Mouse (Mus musculus): ENCODE measurements around the gene Tcf15. TPM values are rescaled to one million over a fixed set of nuclear protein-coding genes. Genes with fewer than 3 reads are reported as not detected.

The Tcf15 gene
- total RNA-seq, 4 experiments from 2014 or later = 7.4 to 14.4 (median 10.5) TPM

DNA sequence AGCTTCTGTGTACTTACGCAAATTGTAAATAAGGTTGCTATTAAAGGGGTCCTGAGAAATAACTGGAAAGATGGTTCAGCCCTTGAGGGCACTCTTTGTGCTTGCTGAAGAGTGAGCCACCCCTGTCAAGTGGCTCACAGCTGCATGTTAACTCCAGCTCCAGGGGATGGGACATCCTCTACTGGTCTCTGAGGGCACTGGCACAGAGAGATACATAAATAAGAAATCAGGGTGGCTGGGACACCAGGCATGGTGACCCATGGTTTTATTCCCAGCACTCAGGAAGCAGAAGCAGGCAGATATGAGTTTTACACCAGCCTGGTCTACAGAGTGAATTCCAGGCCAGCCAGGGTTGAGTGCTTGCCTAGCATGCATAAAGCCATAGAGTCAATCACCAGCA, 26.0 kb downstream of the Tcf15 start:
- DNase-seq (ENCODE audit: low spot score in 2 of 2) = no peak

DNA sequence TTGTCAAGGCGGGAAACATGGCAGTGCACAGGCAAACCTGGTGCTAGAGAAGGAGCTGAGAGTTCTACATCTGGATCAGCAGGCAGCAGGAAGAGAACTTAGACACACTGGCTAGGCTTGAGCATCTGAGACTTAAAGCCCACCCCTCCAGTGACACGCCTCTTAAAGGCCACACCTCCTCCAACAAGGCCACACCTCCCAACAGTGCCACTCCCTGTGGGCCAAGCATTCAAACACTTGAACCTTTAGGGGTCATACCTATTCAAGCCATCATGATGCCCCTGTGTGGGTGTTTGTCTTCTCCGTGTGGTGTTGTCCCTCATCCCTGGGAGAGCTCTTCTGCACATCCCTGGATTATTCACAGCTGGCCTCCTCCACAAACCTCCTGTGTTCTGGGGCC, 31.5 kb downstream of the Tcf15 start:
- DNase-seq (ENCODE audit: low spot score in 2 of 2) = no peak

DNA sequence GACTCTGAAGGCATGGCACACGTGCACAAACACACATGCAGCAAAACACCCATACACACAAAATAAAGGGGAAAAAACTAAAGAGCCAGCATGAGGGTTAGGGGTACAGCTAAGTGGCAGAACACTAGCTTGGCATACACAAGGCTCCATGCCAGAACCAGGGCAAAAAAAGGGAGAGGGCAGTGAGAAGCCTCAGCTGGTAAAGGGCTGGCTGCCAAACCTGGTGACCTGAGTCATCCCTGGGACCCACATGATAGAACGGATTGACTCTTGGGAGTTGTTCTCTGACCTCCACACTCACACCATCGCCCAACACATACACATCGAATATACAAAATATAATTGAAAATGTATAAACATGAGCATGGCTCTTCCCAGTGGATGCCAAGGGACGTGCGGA, 33.3 kb downstream of the Tcf15 start:
- DNase-seq (ENCODE audit: low spot score in 2 of 2) = no peak

DNA sequence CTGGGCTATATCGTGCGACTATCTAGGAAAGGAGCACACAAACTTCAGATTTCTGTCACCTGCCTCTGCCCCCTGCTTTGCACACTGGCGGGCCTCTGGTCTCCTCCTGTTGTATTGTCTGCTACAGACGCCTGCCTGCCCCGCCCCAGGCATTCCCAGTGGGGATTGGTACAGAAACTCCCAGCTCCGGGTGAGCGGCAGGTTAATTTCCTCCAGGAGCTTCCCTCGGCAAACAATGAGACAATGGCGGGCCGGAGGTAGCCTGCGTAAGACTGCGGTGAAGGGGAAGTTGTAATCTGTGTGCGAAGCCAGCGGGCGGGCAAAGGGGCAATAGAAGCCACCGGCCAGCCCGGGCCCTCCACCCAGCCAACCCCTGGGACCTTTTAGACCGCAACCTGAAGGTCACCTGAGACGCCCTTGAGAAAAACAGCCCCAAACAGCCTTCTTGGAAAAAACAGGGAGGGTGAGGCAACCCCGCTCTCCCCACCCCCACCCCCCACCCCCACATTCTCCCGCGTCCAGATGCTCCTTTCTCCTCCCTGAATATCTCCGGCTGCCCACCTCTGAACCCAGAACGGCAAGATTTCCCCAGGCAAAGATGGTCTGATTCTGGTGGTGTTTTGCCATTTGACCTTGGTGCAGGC, 33.9 kb downstream of the Tcf15 start:
- peak in 1 of 2 experiments; percentile 20 for DNase-seq (ENCODE audit: low spot score in 2 of 2)

DNA sequence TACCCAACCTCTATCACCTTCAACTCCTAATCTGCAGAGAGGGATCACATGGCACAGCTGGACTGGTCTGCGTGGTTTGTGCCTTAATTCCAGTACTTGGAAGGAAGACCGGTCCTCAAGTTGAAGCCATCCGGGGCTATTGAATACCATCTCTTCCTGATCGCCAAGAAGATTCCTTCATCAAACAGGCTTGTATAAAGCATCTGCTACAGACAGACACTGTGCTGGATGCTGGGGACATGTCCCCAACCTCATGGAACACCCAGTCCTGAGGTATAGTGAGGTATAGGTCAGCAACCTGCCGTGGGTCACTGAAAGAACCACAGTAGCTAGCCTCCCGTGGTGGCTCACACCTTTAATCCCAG, 34.4 kb downstream of the Tcf15 start:
- no peak for DNase-seq (ENCODE audit: low spot score in 2 of 2)

DNA sequence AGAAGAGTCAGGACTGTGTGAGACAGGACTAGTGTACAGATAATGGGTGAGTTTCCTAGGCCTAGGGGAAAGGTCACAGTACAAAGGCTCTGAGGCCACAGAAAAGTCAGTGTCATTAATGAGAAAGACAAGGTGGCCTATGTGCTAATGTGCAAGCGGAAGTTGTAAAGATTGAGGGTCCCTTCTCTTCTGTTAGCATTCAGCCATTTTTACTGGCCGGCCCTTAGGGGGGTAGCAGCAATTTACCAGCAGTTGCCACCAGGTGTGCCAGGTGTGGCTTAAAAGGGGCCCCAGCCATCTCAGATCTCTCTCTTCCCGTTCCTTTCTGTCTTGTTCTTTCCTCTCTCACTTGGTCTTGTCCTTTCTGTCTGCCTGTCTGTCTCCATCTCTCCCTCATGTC, 35.0 kb downstream of the Tcf15 start:
- DNase-seq (ENCODE audit: low spot score in 2 of 2) = no peak

DNA sequence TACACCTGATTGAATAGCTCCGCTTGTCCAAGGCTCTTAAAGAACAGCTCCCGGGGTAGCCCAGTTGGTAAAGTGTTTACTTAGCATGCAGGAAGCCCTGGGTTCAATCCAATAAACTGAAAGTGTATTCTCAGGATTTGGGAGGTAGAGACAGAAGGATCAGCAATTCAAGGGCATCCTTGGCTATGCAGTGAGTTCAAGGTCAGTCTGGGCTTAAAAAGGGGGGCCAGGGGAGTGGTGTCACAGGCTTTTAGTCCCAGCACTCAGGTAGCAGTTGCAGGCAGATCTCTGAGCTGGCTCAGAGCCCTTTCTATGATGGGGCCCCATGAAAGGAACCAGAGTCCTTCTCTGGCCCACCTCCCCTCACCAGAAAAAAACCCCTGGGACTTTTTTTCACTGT, 35.9 kb downstream of the Tcf15 start:
- DNase-seq (ENCODE audit: low spot score in 2 of 2) = no peak

DNA sequence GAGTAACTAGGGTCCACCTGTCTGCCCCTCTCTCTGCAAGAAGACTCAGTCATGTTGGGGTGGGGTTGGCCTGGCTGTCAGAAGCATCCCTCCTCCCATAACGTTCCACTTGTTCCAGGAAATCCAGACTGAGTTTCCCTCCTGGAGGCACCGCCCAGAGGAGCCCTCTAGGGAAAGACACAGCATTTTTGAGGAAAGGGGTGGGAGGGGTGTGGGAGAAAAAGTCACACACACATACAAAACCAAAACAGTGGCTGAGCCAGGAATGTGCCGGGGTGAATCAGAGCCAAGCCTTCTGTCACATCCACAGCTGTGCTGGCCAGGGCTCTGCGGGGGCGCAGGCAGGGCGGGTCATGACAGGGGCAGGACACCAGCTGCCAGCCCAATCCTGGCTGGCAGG, 37.0 kb downstream of the Tcf15 start:
- peak; percentile 77 to 82 for DNase-seq (ENCODE audit: low spot score in 2 of 2)

DNA sequence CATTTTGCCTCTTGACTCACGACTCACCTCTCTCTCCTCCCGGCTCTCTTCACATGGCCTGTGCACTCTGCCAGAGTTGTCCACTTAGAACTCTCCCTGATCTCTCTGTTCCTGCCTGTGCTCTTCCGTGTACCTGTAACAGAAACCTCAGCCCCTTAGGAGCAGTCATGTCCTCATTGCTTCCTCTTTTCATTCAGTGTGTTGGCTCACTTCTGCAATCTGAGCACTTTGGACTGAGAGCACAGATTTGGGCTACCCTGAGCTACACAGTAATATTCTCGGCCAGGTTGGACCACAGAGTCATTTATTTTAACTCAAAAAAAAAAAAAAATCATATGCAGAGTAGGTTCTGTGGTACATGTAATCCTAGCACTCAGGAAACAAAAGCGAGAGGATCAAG, 43.8 kb downstream of the Tcf15 start:
- DNase-seq (ENCODE audit: low spot score in 2 of 2) = no peak

DNA sequence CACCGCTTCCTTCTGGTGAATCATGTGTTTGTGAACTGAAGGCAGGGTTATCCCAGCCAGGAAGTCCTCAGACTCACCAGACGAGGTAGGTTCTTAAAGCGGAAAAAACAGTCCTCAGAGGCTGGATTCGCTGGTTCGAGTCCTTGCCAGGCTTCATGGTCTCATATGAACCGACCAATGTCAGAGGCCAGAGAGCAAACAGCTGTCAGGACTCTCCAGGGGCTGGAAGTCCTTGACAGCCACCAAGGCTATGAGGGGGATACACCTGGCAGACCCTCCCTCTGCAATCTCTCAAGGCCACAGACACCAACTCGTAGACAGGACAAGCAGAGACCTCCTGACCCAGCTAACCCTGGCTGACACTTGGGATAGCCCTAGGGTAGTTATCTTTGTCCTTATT, 45.9 kb downstream of the Tcf15 start:
- DNase-seq (ENCODE audit: low spot score in 2 of 2) = no peak

DNA sequence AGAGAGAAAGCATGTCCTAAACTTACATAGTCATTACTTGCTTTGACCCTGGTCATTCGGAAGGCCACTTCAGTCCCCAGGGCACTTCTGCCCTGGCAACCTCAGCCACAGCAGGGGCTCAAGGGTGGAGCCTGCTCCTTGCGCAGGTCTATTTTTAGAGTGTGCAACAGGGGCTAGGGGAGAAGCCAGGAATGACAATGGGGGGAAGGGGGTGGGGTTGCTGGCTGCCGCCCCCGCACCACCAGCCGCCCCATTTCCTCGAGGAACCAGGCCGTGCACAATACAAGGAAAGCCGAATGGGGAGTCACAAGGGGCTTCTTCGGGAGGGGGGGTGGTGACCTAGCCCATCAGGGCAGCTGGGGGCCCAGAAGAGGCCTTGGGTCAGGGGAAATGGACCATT, 46.3 kb downstream of the Tcf15 start:
- DNase-seq (ENCODE audit: low spot score in 2 of 2) = no peak

DNA sequence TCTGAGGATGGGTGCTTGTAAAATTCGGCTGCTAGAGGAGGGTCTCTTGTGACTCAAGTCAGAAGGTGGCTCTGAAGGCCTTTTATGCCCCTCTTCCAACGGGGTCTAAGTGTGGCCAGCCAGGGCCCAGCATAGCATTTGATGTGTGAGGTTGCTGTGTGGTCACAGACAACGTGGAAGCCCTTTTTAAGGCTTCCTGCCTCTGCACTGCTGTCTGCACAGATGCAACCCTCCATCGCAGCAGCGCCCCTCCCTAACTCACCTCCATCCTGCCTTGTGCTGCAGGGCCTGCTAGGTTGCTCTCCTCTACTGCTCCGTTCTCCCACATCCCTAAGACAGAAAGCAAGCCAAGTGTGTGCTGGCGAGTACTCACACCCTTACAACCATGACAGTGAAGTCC, 46.8 kb downstream of the Tcf15 start:
- DNase-seq (ENCODE audit: low spot score in 2 of 2) = no peak

DNA sequence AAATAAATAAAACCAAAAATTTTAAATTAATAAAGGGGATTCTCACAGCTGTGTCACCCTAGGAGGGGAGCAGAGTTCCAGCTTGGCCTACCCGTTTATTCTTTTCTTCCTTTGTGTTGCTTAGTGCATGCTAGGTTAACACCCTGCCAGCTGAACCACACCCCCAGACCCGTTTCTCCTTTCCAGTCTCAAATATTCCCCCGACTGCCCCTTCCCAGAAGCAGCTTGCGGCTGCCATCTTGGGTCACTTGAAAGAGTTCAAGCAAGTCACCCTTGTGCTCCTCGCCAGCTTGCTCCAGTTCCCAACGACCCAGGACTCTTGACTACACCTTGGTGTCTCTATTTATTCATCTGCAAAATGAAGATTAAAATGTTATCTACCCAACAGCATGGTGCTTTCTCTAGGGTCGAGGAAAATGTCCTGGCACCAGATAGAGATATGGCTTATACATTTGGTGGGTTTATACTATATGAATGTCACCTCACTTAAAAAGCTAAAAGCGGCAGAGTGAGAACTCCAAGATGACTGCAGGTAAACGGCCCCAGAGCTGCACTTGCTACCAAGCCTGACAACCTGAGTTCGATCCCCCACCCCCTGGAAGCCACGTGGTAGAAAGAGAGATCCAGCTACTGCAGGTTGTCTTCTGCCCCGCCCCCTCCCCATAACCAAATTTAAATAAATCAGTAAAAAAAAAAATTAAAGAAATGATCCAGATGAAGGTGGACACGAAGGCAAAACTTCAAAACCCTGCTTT, 49.4 kb downstream of the Tcf15 start:
- DNase-seq (ENCODE audit: low spot score in 2 of 2) = no peak

DNA sequence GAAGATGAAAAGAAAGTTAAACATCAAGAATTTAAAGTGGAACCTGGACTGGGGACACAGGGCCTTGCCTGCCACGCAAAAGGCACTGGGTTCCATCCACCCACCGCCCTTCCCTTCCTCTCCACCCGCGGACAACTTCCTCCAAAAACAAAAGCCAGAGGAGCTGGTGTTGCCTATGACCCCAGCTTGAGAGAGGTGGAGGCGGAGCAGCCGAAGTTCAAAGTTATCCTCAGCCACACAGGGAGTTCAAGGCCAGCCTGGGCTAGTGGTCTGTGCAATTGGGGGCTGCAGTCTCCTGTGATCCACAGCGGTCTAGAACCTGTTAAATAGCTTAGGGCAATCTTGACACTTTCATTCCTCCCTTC, 50.0 kb downstream of the Tcf15 start:
- no peak for DNase-seq (ENCODE audit: low spot score in 2 of 2)

DNA sequence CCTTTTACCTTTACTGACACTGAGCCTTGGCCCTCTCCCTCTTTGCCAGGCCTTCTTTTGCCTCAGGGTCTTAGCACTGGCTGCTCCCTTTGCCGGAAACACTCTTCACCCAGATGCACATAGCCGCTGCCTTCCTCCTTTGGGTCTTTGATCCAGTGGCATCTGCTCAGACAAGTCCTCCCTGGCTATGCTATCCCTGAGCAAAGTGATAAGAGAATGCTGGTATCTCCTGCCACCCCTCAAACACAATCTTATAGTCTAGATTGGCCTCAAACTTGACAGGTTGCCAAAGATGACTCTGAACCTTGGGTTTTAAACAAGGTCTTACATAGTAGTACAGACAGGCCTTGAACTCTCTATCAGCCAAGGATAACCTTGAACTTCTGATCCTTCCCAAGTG, 51.2 kb downstream of the Tcf15 start:
- DNase-seq (ENCODE audit: low spot score in 2 of 2) = no peak

DNA sequence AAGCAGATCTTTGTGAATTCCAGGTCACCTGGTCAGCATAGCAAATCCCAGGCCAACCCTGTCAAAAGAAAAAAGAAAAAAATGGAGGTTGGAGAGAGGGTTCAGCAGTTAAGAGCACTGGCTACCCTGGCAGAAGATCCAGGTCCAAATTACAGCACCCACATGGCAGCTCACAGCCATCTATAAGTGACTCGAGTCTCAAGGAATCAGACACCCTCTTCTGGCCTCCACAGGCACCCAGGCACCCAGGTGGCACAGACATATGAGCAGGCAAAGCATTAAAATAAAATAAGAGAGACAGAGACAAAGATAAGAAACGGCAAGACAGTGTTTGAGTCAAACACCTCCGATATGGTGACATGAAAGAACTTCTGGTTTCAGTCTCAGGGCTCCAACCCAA, 53.5 kb downstream of the Tcf15 start:
- DNase-seq (ENCODE audit: low spot score in 2 of 2) = no peak

DNA sequence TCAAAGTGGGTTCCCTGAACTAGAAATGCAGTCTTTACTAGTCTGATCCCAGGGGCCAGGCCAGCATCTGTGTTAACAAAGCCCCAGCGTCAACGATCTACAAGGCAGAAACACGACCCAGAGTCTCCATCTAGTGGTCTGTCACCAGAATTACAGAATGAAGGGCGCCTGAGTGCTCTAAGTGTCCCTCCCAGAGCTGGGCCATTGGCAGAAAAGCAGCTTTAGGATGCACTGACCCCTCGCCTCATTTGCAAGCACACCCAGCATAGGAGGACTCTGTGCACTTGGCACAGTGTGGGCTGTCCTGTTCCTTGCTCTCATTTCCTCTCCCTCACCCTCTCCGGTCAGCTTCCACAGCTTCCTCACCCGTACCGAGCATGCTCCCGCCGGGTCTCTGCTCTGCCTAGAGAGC, 53.9 kb downstream of the Tcf15 start:
- DNase-seq (ENCODE audit: low spot score in 2 of 2) = peak; percentile 35 to 36

Other genes starting within 250 kb of the Tcf15 start
- gene Angpt4, start 232.4 kb upstream of the Tcf15 start, total RNA-seq (2022) = under 1 TPM in 1 of 4 experiments, not detected in 3; 0.16 TPM
- gene Fam110a, start 163.3 kb upstream of the Tcf15 start, total RNA-seq (2022) = 1 to 10 TPM; 1.3 to 1.5 (median 1.4) TPM
- gene Slc52a3, start 147.1 kb upstream of the Tcf15 start, total RNA-seq (2022) = under 1 TPM; 0.31 to 0.72 (median 0.57) TPM
- gene Scrt2, start 62.0 kb upstream of the Tcf15 start, total RNA-seq (2022) = not detected
- gene Srxn1, start 38.0 kb upstream of the Tcf15 start, total RNA-seq (2022) = 10 to 100 TPM; 15.2 to 67.0 (median 22.7) TPM
- gene Csnk2a1, start 83.3 kb downstream of the Tcf15 start, total RNA-seq (2022) = 100 to 1,000 TPM in 2 of 4 experiments, 10 to 100 TPM in 2; 92.9 to 110 (median 100) TPM
- gene Tbc1d20, start 150.3 kb downstream of the Tcf15 start, total RNA-seq (2022) = 10 to 100 TPM; 18.4 to 27.9 (median 24.9) TPM
- gene Rbck1, start 189.1 kb downstream of the Tcf15 start, total RNA-seq (2022) = 10 to 100 TPM; 23.7 to 31.7 (median 27.1) TPM
- gene Trib3, start 200.5 kb downstream of the Tcf15 start, total RNA-seq (2022) = 1 to 10 TPM in 2 of 4 experiments, under 1 TPM in 2; 0.58 to 2.0 (median 1.1) TPM
- gene Nrsn2, start 233.1 kb downstream of the Tcf15 start, total RNA-seq (2022) = under 1 TPM in 1 of 4 experiments, not detected in 3; 0.22 TPM